Mouse (Mus musculus) midbrain, postnatal 0 days (tissue): ENCODE measurements at regions not wholly inside any gene's neighbourhood (a gene's known extent, or its start where the extent isn't known, plus 50 kb on each side); places are given as distances from the start of the nearest gene placed in this dataset.

Experiments used
- ATAC-seq: fragments of 200-750 bp; cut with Nextera tagmentation; 2 replicates; pipeline ENCODE4 v1.8.0; 2017; ENCODE audit warnings: moderate number of reproducible peaks, mild to moderate bottlenecking, moderate TSS enrichment, moderate library complexity; ENCODE audit not compliant: low FRiP score
- DNase-seq: peaks from one replicate; pipeline ENCODE4 v3.0.0-alpha.2; 2015; ENCODE audit warnings: low spot score
- H3K27ac ChIP-seq: fragments of 300-500 bp; sonication (generic); 2 replicates; pipeline ENCODE4 v1.5.1; 2014; ENCODE audit warnings: low read depth, mild to moderate bottlenecking, low read length, mixed read lengths
- H3K27me3 ChIP-seq: fragments of 300-500 bp; sonication (generic); 2 replicates; pipeline ENCODE4 v1.6.1; 2014; ENCODE audit warnings: low read length, control low read depth, mixed read lengths; ENCODE audit not compliant: insufficient read depth
- H3K36me3 ChIP-seq: fragments of 300-500 bp; sonication (generic); 2 replicates; pipeline ENCODE4 v1.6.1; 2014; ENCODE audit warnings: low read length, control low read depth, mixed read lengths; ENCODE audit not compliant: insufficient read depth
- H3K4me1 ChIP-seq: fragments of 300-500 bp; sonication (generic); 2 replicates; pipeline ENCODE4 v1.6.1; 2014; ENCODE audit warnings: mild to moderate bottlenecking, control low read depth, antibody characterized with exemption, low read length, mixed read lengths; ENCODE audit not compliant: insufficient read depth
- H3K4me2 ChIP-seq: fragments of 300-500 bp; sonication (generic); 2 replicates; pipeline ENCODE4 v1.6.1; 2014; ENCODE audit warnings: low read depth, mild to moderate bottlenecking, low read length, mixed read lengths; ENCODE audit not compliant: poor library complexity, severe bottlenecking
- H3K4me3 ChIP-seq: fragments of 300-500 bp; sonication (generic); 2 replicates; pipeline ENCODE4 v1.5.1; 2014; ENCODE audit warnings: low read depth, mild to moderate bottlenecking, low read length, moderate library complexity
- H3K9ac ChIP-seq: fragments of 300-500 bp; sonication (generic); replicated peaks from 2 replicates; pipeline ENCODE4 v1.6.1; 2014; ENCODE audit warnings: mild to moderate bottlenecking, low read length, moderate library complexity, mixed read lengths; ENCODE audit not compliant: poor library complexity, severe bottlenecking
- H3K9me3 ChIP-seq: fragments of 300-500 bp; sonication (generic); 2 replicates; pipeline ENCODE4 v1.6.1; 2016; ENCODE audit warnings: low read length, control low read depth
- CTCF ChIP-seq: IDR thresholded peaks from 2 replicates; pipeline ENCODE4 v1.5.1; 2016; ENCODE audit warnings: antibody characterized with exemption, mild to moderate bottlenecking
- WGBS: fragments of 180-500 bp; shearing (Covaris S2); extraction: QIAGEN DNeasy Blood & Tissue Kit; methylation state at CpG from one replicate; pipeline ENCODE4 v1.1.7; 2014; 5-methylcytosine and 5-hydroxymethylcytosine counted together

DNA sequence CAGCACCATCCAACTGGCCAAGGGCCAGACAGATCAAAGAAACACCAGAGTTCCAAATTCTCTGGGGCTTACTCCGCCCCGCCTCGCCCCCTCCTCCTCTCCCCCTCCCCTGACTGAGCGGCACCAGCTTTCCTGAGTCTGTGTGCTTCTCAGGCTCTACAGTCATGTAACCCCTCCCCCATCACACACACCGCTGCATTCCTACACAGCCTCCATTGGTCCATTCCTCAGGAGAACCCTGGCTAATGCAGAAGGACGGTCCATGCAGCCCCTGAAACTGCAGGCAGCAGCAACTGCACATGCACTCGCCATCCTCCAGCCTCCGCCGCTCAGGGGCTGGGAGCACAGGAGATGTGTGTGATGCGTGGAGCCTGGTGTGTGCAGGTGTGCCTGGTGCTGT is 90.6 kb upstream of the Slc22a12 start:
- H3K9ac ChIP-seq: 0 out of 2 replicates have a peak overlapping the region, but pooled peaks have one; percentile 36
- no peaks in the 10 kb centered on the region for H3K9me3 ChIP-seq
- 0 out of 2 replicates have a peak overlapping the region, but pooled peaks have one; percentile 12 for H3K4me2 ChIP-seq
- DNase-seq (peak; percentile 44), ATAC-seq (0 out of 2 replicates have a peak, but pooled peaks have one; percentile 16)
- H3K4me3 ChIP-seq: no peak overlapping the region
- H3K36me3 ChIP-seq: no peaks in the 10 kb centered on the region
- 30% methylated on average over 9 of the region's 10 CpGs for WGBS
- no peaks in the 10 kb centered on the region for H3K4me1 ChIP-seq
- H3K27me3 ChIP-seq: no peaks in the 10 kb centered on the region
- no peak for TF ChIP-seq CTCF
- H3K27ac ChIP-seq: no peak overlapping the region

- DNase-seq: no peak
- no peak for ATAC-seq
- TF ChIP-seq CTCF: no peak
- H3K4me3 ChIP-seq: no peak overlapping the region
- H3K27me3 ChIP-seq: no peaks in the 10 kb centered on the region
- H3K4me1 ChIP-seq: no peaks in the 10 kb centered on the region
- no peak overlapping the region for H3K27ac ChIP-seq
- H3K9ac ChIP-seq: no peak overlapping the region
- no peaks in the 10 kb centered on the region for H3K36me3 ChIP-seq
- H3K4me2 ChIP-seq: no peak overlapping the region
- WGBS: 86% methylated on average over 5 of the region's 5 CpGs
- no peaks in the 10 kb centered on the region for H3K9me3 ChIP-seq
Observed at GRCm38 (mm10) chr19:6631817-6632216, 89.0 kb upstream of the Slc22a12 start.

DNA sequence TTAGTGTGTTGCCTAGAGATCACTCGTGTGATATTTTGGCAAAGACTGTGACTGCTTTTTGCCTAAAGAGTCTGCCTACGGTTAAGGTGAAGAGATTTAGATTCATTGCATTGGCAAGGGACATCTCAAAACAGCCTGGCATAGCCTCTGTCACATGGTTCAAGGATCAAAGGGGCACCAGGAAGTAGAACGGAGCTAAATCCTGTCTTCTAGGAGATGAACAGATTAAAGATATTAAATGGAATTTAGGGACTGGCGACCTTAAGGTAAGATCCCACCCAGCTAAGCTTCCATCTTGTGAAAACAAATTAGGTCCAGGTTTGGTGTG is 87.7 kb upstream of the Slc22a12 start:
- no peak overlapping the region for H3K4me3 ChIP-seq
- no peaks in the 10 kb centered on the region for H3K27me3 ChIP-seq
- H3K9ac ChIP-seq: no peak overlapping the region
- no peak for ATAC-seq
- no peak overlapping the region for H3K4me2 ChIP-seq
- DNase-seq: no peak
- H3K4me1 ChIP-seq: no peaks in the 10 kb centered on the region
- no peaks in the 10 kb centered on the region for H3K9me3 ChIP-seq
- no peak overlapping the region for H3K27ac ChIP-seq
- TF ChIP-seq CTCF: no peak
- no peaks in the 10 kb centered on the region for H3K36me3 ChIP-seq
- WGBS: 53% methylated on average over 4 of the region's 4 CpGs

GRCm38 (mm10) chr19:6629911-6630612 is 87.2 kb upstream of the Slc22a12 start:
- ATAC-seq (no peak), DNase-seq (no peak)
- WGBS: 89% methylated on average over 9 of the region's 9 CpGs

DNA sequence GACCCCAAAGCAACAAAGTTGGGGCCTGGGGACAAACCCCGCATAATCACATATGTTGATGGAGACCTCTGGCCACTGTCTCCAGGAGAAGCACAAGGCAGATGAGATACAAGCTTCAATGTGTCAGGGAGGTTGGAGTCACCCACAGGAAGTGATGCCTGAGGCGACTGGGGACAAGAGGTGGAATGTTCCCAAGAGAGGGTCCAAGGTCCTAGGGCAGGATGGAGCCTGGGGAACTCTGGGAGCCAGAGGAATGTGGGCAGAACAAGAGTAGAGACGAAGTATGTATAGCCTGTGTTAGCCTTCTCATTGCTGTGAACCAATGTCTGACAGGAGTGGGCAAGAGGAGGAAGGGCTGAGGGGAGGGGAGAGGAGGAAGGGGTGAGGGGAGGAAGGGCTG is 82.7 kb upstream of the Slc22a12 start:
- H3K27ac ChIP-seq: no peak overlapping the region
- H3K27me3 ChIP-seq: no peaks in the 10 kb centered on the region
- ATAC-seq (no peak), DNase-seq (no peak)
- WGBS: 74% methylated on average over 3 of the region's 3 CpGs
- no peaks in the 10 kb centered on the region for H3K9me3 ChIP-seq
- H3K9ac ChIP-seq: no peak overlapping the region
- H3K4me3 ChIP-seq: no peak overlapping the region
- H3K36me3 ChIP-seq: no peaks in the 10 kb centered on the region
- no peak overlapping the region for H3K4me2 ChIP-seq
- no peak for TF ChIP-seq CTCF
- H3K4me1 ChIP-seq: no peaks in the 10 kb centered on the region

More at GRCm38 (mm10) chr19:6629911-6630612, 87.2 kb upstream of the Slc22a12 start:
- no peak for TF ChIP-seq CTCF
- Histone ChIP-seq H3K4me2 (no peak overlapping the region), H3K9ac (no peak overlapping the region), H3K27ac (no peak overlapping the region), H3K36me3 (no peaks in the 10 kb centered on the region), H3K9me3 (no peaks in the 10 kb centered on the region), H3K27me3 (no peaks in the 10 kb centered on the region), H3K4me1 (no peaks in the 10 kb centered on the region), H3K4me3 (no peak overlapping the region)

GRCm38 (mm10) chr19:6621023-6621422 is 78.2 kb upstream of the Slc22a12 start:
- Histone ChIP-seq H3K4me2 (no peak overlapping the region), H3K4me3 (no peak overlapping the region), H3K9ac (no peak overlapping the region), H3K9me3 (no peaks in the 10 kb centered on the region), H3K27ac (no peak overlapping the region), H3K27me3 (no peaks in the 10 kb centered on the region), H3K36me3 (no peaks in the 10 kb centered on the region), H3K4me1 (no peaks in the 10 kb centered on the region)
- no peak for DNase-seq
- no peak for TF ChIP-seq CTCF
- WGBS: 89% methylated on average over 6 of the region's 6 CpGs
- no peak for ATAC-seq
